Mouse (Mus musculus) right cerebral cortex, adult 2 months (tissue): ENCODE results near the gene Muc13.

Source experiments
- DNase-seq, 2 experiments: peaks; one replicate each; pipeline ENCODE4 v3.0.0; 2021 to 2022; ENCODE audit warnings: low spot score in 2 of 2

Gene Muc13

GRCm38 (mm10) chr16:33824603-33825002 lies 30.8 kb downstream of the Muc13 start:
- DNase-seq = no peak

GRCm38 (mm10) chr16:33828496-33828895 lies 34.7 kb downstream of the Muc13 start:
- no peak for DNase-seq

- peak in 1 of 2 experiments; percentile 33 for DNase-seq
These were observed 35.5 kb downstream of the Muc13 start, which contains the start of gene Itgb5 for GRCm38 (mm10) chr16:33829301-33829831. Itgb5 (plus strand) TSS chr16:33829665.

- DNase-seq = no peak
These were observed 36.1 kb downstream of the Muc13 start for GRCm38 (mm10) chr16:33829842-33830511.

GRCm38 (mm10) chr16:33830512-33831105 lies 36.8 kb downstream of the Muc13 start:
- DNase-seq = no peak

GRCm38 (mm10) chr16:33832057-33832456 lies 38.2 kb downstream of the Muc13 start:
- DNase-seq = no peak

GRCm38 (mm10) chr16:33832728-33833428 lies 39.0 kb downstream of the Muc13 start:
- DNase-seq = no peak

GRCm38 (mm10) chr16:33833429-33833753 lies 39.6 kb downstream of the Muc13 start:
- no peak for DNase-seq

GRCm38 (mm10) chr16:33833781-33834482 lies 40.1 kb downstream of the Muc13 start:
- DNase-seq = no peak

- no peak for DNase-seq
These were observed 42.8 kb downstream of the Muc13 start for GRCm38 (mm10) chr16:33836676-33837075.

GRCm38 (mm10) chr16:33837191-33837590 lies 43.4 kb downstream of the Muc13 start:
- DNase-seq = no peak

GRCm38 (mm10) chr16:33840616-33841015 lies 46.8 kb downstream of the Muc13 start:
- no peak for DNase-seq

GRCm38 (mm10) chr16:33842081-33842880 lies 48.4 kb downstream of the Muc13 start:
- no peak for DNase-seq

- no peak for DNase-seq
These were observed 50.3 kb downstream of the Muc13 start for GRCm38 (mm10) chr16:33844150-33844611.

- DNase-seq = no peak
These were observed 51.0 kb downstream of the Muc13 start for GRCm38 (mm10) chr16:33844866-33845265.

GRCm38 (mm10) chr16:33853271-33853670 lies 59.4 kb downstream of the Muc13 start:
- no peak for DNase-seq

GRCm38 (mm10) chr16:33858766-33859165 lies 64.9 kb downstream of the Muc13 start:
- DNase-seq = no peak

- DNase-seq = no peak
These were observed 65.5 kb downstream of the Muc13 start for GRCm38 (mm10) chr16:33859380-33859779.

GRCm38 (mm10) chr16:33859988-33860700 lies 66.3 kb downstream of the Muc13 start:
- DNase-seq = peak; percentile 68 to 77

- no peak for DNase-seq
These were observed 68.6 kb downstream of the Muc13 start for GRCm38 (mm10) chr16:33862406-33862805.
